Mouse (Mus musculus) midbrain, embryonic 11.5 days (tissue): ENCODE results near the gene Map3k13. TPM values are rescaled to one million over a fixed set of nuclear protein-coding genes. Genes with fewer than 3 reads are reported as not detected.
A peak's percentile ranks its signal among the peaks of the same experiment; 100 is the strongest.

ENCODE experiments used
- ATAC-seq: fragments of 200-750 bp; cut with Nextera tagmentation; 2 replicates; pipeline ENCODE4 v1.8.0; 2017; ENCODE audit warnings: moderate TSS enrichment, moderate library complexity; ENCODE audit not compliant: low FRiP score
- DNase-seq: peaks from one replicate; pipeline ENCODE4 v3.0.0; 2015; ENCODE audit warnings: low spot score; ENCODE audit errors: missing footprints
- H3K27ac ChIP-seq: fragments of 300-500 bp; sonication (generic); 2 replicates; pipeline ENCODE4 v1.5.1; 2014; ENCODE audit warnings: low read depth, low read length
- H3K27me3 ChIP-seq: fragments of 300-500 bp; sonication (generic); 2 replicates; pipeline ENCODE4 v1.6.1; 2014; ENCODE audit warnings: mild to moderate bottlenecking, low read length, moderate library complexity, mixed read lengths; ENCODE audit not compliant: control insufficient read depth, insufficient read depth
- H3K36me3 ChIP-seq: fragments of 300-500 bp; sonication (generic); 2 replicates; pipeline ENCODE4 v1.6.1; 2014; ENCODE audit warnings: mild to moderate bottlenecking, low read length, moderate library complexity, mixed read lengths; ENCODE audit not compliant: control insufficient read depth, insufficient read depth
- H3K4me1 ChIP-seq: fragments of 300-500 bp; sonication (generic); 2 replicates; pipeline ENCODE4 v1.6.1; 2014; ENCODE audit warnings: low read length; ENCODE audit not compliant: control insufficient read depth, insufficient read depth
- H3K4me2 ChIP-seq: fragments of 300-500 bp; sonication (generic); 2 replicates; pipeline ENCODE4 v1.6.1; 2014; ENCODE audit warnings: mild to moderate bottlenecking, moderate library complexity
- H3K4me3 ChIP-seq: fragments of 300-500 bp; sonication (generic); 2 replicates; pipeline ENCODE4 v1.5.1; 2014; ENCODE audit warnings: low read depth, low read length
- H3K9ac ChIP-seq: fragments of 300-500 bp; sonication (generic); 2 replicates; pipeline ENCODE4 v1.6.1; 2014; ENCODE audit warnings: low read length
- H3K9me3 ChIP-seq: fragments of 300-500 bp; sonication (generic); 2 replicates; pipeline ENCODE4 v1.6.1; 2016; ENCODE audit warnings: low read length; ENCODE audit not compliant: control insufficient read depth
- WGBS: fragments of 180-500 bp; shearing (Covaris S2); extraction: QIAGEN DNeasy Blood & Tissue Kit; methylation state at CpG from one replicate; pipeline ENCODE4 v1.1.7; 2014; 5-methylcytosine and 5-hydroxymethylcytosine counted together
- polyA plus RNA-seq: library from polyadenylated mRNA; unstranded; fragments of >200 nt; fragmentation: Nextera tagmentation; extraction: Ambion mirVana; gene quantifications from 2 replicates; pipeline ENCODE4 v1.2.1, GENCODE M21; 2014

The Map3k13 gene
- polyA plus RNA-seq, 1 experiment from 2014 or later, result 5.1 TPM

- Histone ChIP-seq H3K4me3 (no peak overlapping the region), H3K4me2 (no peak overlapping the region), H3K9me3 (no peaks in the 10 kb centered on the region), H3K36me3 (0 out of 2 replicates have a peak, but pooled peaks cover 3% of the 10 kb centered on the region), H3K27ac (no peak overlapping the region), H3K27me3 (no peaks in the 10 kb centered on the region), H3K9ac (no peak overlapping the region), H3K4me1 (no peaks in the 10 kb centered on the region)
- 0 out of 2 replicates have a peak, but pooled peaks have one; percentile 9 for ATAC-seq
- 63% methylated on average over 7 of the region's 7 CpGs for WGBS
- DNase-seq, result no peak
These were observed 21.5 kb downstream of the Map3k13 start for GRCm38 (mm10) chr16:21815669-21816010.

- Histone ChIP-seq H3K4me2 (no peak overlapping the region), H3K9ac (no peak overlapping the region), H3K4me3 (no peak overlapping the region), H3K36me3 (0 out of 2 replicates have a peak, but pooled peaks cover 3% of the 10 kb centered on the region), H3K27me3 (no peaks in the 10 kb centered on the region), H3K9me3 (no peaks in the 10 kb centered on the region), H3K27ac (no peak overlapping the region), H3K4me1 (no peaks in the 10 kb centered on the region)
- ATAC-seq, result no peak
- 47% methylated on average over 9 of the region's 9 CpGs for WGBS
- no peak for DNase-seq
These were observed 24.0 kb downstream of the Map3k13 start for GRCm38 (mm10) chr16:21818132-21818531.

GRCm38 (mm10) chr16:21818629-21819028 lies 24.5 kb downstream of the Map3k13 start:
- ATAC-seq (no peak), DNase-seq (no peak)
- Histone ChIP-seq H3K9ac (no peak overlapping the region), H3K4me3 (no peak overlapping the region), H3K4me2 (no peak overlapping the region), H3K36me3 (0 out of 2 replicates have a peak, but pooled peaks cover 3% of the 10 kb centered on the region), H3K9me3 (no peaks in the 10 kb centered on the region), H3K27ac (no peak overlapping the region), H3K4me1 (no peaks in the 10 kb centered on the region), H3K27me3 (no peaks in the 10 kb centered on the region)
- 59% methylated on average over 8 of the region's 8 CpGs for WGBS

- 76% methylated on average over 9 of the region's 9 CpGs for WGBS
- H3K27me3 ChIP-seq, result no peaks in the 10 kb centered on the region
- no peak overlapping the region for H3K9ac ChIP-seq
- H3K27ac ChIP-seq, result no peak overlapping the region
- H3K4me1 ChIP-seq, result no peaks in the 10 kb centered on the region
- no peak for DNase-seq
- no peaks in the 10 kb centered on the region for H3K36me3 ChIP-seq
- no peaks in the 10 kb centered on the region for H3K9me3 ChIP-seq
- no peak overlapping the region for H3K4me2 ChIP-seq
- ATAC-seq, result no peak
- H3K4me3 ChIP-seq, result no peak overlapping the region
These were observed 31.5 kb downstream of the Map3k13 start for GRCm38 (mm10) chr16:21825612-21826031.

- Histone ChIP-seq H3K4me1 (no peaks in the 10 kb centered on the region), H3K9ac (no peak overlapping the region), H3K4me3 (no peak overlapping the region), H3K27ac (no peak overlapping the region), H3K27me3 (no peaks in the 10 kb centered on the region), H3K9me3 (no peaks in the 10 kb centered on the region), H3K4me2 (no peak overlapping the region), H3K36me3 (no peaks in the 10 kb centered on the region)
- 86% methylated on average over 4 of the region's 4 CpGs for WGBS
- no peak for DNase-seq
- no peak for ATAC-seq
These were observed 33.0 kb downstream of the Map3k13 start for GRCm38 (mm10) chr16:21827153-21827552.

GRCm38 (mm10) chr16:21827581-21827980 lies 33.4 kb downstream of the Map3k13 start:
- WGBS, result 77% methylated on average over 4 of the region's 4 CpGs
- DNase-seq, result no peak
- H3K27me3 ChIP-seq, result no peaks in the 10 kb centered on the region

GRCm38 (mm10) chr16:21829711-21830110 lies 35.6 kb downstream of the Map3k13 start:
- H3K4me3 ChIP-seq, result no peak overlapping the region

More at GRCm38 (mm10) chr16:21827581-21827980, 33.4 kb downstream of the Map3k13 start:
- Histone ChIP-seq H3K9me3 (no peaks in the 10 kb centered on the region), H3K4me1 (no peaks in the 10 kb centered on the region), H3K27ac (no peak overlapping the region), H3K36me3 (no peaks in the 10 kb centered on the region), H3K9ac (no peak overlapping the region), H3K4me2 (no peak overlapping the region), H3K4me3 (no peak overlapping the region)
- ATAC-seq, result no peak

GRCm38 (mm10) chr16:21830784-21831183 lies 36.6 kb downstream of the Map3k13 start:
- no peak overlapping the region for H3K9ac ChIP-seq
- WGBS, result 64% methylated on average over 6 of the region's 6 CpGs
- no peak overlapping the region for H3K4me3 ChIP-seq
- H3K36me3 ChIP-seq, result no peaks in the 10 kb centered on the region
- H3K4me2 ChIP-seq, result no peak overlapping the region
- ATAC-seq (no peak), DNase-seq (no peak)
- no peaks in the 10 kb centered on the region for H3K9me3 ChIP-seq
- 0 out of 2 replicates have a peak, but pooled peaks cover 2% of the 10 kb centered on the region for H3K4me1 ChIP-seq
- H3K27me3 ChIP-seq, result no peaks in the 10 kb centered on the region
- no peak overlapping the region for H3K27ac ChIP-seq

More at GRCm38 (mm10) chr16:21829711-21830110, 35.6 kb downstream of the Map3k13 start:
- H3K4me1 ChIP-seq, result 0 out of 2 replicates have a peak, but pooled peaks cover 2% of the 10 kb centered on the region
- WGBS, result 44% methylated on average over 5 of the region's 5 CpGs
- no peaks in the 10 kb centered on the region for H3K36me3 ChIP-seq
- ATAC-seq, result no peak
- H3K9ac ChIP-seq, result no peak overlapping the region
- H3K27me3 ChIP-seq, result no peaks in the 10 kb centered on the region
- H3K4me2 ChIP-seq, result no peak overlapping the region
- no peak overlapping the region for H3K27ac ChIP-seq
- no peak for DNase-seq
- no peaks in the 10 kb centered on the region for H3K9me3 ChIP-seq

GRCm38 (mm10) chr16:21831764-21832163 lies 37.6 kb downstream of the Map3k13 start:
- 0 out of 2 replicates have a peak, but pooled peaks cover 2% of the 10 kb centered on the region for H3K4me1 ChIP-seq
- WGBS, result 79% methylated on average over 5 of the region's 5 CpGs
- no peak overlapping the region for H3K27ac ChIP-seq
- H3K9ac ChIP-seq, result no peak overlapping the region
- no peak overlapping the region for H3K4me2 ChIP-seq
- H3K4me3 ChIP-seq, result no peak overlapping the region
- H3K9me3 ChIP-seq, result no peaks in the 10 kb centered on the region
- DNase-seq, result no peak
- no peaks in the 10 kb centered on the region for H3K27me3 ChIP-seq
- no peak for ATAC-seq
- no peaks in the 10 kb centered on the region for H3K36me3 ChIP-seq
